Mouse (Mus musculus) cerebellum, adult 18-20 months (tissue): ENCODE measurements around the gene Efnb2.

Experiments used
- DNase-seq, 2 experiments: peaks; one replicate each; pipeline ENCODE4 v3.0.0; 2021

Efnb2 gene

DNA sequence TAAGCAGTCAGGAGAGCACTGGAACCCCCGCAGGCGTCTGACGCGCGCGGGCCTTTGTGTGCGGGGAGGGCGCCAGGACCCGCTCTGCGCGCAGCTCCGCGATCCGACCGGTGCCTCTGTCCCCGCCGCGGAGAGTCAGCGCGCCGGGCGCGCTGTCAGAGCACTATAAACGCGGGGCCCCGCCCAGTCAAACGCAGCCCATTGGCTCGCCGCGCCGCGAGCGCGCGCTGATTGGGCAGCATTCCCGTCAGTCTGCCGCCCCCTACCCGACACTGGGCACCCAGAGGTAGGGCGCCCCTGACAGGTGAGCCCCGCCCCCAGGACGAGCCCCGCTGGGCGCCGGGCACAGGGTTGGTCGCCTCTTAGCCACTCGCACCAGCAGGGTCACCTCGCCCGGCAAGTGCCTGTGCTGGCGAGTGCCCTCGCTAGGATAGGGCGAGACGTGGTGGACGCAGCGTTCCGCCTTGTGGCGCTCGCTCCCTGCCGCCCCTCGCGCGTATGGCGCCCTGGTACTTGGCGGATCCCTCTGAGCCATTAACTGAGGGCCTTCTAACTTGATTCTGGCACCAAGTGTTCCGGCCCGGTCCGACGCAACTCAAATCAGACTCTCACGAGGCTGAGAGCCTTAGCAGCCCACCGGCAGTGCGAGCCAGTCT lies at the start of gene Efnb2:
Gene Efnb2 (minus strand): TSS at position 140 of the 656 bp plus-strand sequence.
- peak; percentile 69 to 80 for DNase-seq

GRCm38 (mm10) chr8:8704813-8705212 lies 43.8 kb upstream of the Efnb2 start:
- no peak for DNase-seq

- DNase-seq, result no peak
These were observed 42.6 kb upstream of the Efnb2 start for GRCm38 (mm10) chr8:8703668-8704067.

DNA sequence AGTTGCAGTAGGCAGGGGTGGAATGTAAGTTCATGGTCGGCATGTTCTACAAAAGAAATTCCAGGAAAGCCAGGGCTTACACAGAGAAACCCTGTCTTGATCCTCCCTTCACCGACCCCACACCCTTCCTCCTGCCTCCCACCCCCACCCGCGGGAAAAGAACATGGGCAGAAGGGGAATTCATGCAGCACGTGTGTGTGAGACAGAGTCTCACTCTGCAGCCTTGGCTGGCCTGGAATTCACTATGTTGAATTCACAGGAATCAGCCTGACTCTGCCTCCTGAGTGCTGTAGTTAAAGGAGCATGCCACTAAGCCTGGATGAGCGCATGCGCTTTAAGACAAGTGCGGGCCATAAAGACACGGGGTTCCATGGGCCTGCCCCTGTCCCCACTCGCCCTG lies 39.8 kb upstream of the Efnb2 start:
- no peak for DNase-seq

- DNase-seq, result no peak
These were observed 39.2 kb upstream of the Efnb2 start for GRCm38 (mm10) chr8:8700229-8700628.

GRCm38 (mm10) chr8:8690146-8691092 lies 29.4 kb upstream of the Efnb2 start, which contains the start of gene Arglu1:
TSS of gene Arglu1 (minus strand) at chr8:8690521.
- peak; percentile 97 to 100 for DNase-seq

- peak; percentile 56 to 72 for DNase-seq
These were observed 28.6 kb upstream of the Efnb2 start for GRCm38 (mm10) chr8:8689454-8690145.

DNA sequence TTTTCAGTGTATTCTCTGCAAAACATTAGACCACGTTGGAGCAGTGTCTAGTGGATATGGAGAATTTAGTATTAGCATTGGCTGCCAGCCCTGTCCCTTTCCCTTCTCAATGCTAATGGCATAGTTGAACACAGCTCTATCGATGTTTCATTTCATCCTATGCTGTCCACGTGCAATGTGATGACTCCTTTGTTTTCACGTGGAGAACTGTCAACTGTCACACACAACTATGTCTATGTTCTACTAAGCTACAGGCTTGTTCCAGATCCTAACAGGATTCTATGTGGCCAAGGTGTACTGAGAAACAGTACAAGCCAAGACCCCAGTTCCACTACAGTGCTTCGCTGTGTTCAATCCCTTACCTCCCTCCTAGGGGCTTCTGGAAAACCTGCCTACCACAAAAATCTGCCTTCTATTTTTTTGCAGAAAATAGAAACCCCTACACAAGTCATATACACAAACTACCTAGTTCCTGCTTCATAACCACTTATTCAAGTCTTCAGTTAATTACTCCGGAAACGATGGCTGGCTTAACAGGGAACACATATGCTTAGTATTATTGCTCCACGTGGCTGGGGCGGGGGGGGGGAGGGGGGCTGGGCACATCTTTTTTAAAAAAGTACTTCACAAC lies 27.9 kb upstream of the Efnb2 start:
- no peak for DNase-seq

DNA sequence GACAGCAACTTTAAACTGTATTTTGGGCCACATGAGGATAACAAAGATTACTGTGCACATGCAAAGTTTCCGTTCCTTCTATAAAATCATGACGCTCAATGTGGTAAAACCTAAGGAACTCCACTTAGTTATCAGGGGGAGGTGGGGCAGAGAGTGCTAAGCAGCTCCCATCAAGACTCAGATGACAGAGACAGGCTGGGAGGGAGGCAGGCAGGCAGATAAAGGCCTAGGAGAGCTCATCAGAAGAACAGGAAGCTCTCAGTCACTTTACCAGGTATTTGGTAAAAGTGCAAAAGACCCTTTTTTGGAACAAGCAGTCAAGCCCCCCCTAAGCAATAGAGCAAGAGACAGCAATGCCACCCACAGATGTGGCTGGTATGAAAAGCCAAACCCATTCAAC lies 24.5 kb upstream of the Efnb2 start:
- no peak for DNase-seq

DNA sequence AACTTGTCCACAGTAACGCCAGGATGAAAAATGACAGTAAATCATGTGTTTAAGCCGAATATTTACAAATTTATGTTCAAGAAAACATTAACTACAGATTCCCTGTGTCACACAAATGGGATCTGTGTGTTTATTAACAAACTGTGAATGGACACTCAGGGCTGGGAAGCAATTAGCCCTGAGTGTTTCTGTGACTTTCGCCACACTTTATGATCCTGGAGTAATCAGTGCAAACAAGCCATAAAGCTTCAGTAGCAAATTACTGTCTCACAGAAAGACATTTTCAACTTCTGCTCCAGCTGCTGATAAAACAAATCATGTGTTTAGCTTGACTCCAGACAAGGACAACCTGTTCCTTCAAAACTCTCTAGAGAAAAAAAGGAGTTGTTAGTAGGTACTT lies 21.7 kb upstream of the Efnb2 start:
- no peak for DNase-seq

DNA sequence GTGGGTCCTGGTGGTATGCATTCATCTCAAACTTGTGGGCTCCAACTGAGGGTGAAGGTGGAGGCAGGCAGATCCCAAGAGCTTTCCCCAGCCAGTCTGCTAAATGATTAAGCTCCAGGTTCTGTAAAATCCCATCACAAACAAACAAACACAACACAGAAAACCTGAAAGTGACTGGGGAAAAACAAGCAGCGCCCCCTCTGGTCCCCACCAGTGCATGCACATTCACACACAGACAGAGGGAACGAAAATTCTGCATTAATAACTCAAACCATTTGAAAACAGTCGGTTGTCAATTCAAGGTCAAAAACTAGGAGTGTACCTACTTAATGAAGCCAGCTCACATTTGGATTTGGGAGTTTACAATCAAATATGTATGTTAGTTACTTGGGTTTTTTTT lies 17.2 kb upstream of the Efnb2 start:
- no peak for DNase-seq

- no peak for DNase-seq
These were observed 13.8 kb upstream of the Efnb2 start for GRCm38 (mm10) chr8:8674864-8675263.

DNA sequence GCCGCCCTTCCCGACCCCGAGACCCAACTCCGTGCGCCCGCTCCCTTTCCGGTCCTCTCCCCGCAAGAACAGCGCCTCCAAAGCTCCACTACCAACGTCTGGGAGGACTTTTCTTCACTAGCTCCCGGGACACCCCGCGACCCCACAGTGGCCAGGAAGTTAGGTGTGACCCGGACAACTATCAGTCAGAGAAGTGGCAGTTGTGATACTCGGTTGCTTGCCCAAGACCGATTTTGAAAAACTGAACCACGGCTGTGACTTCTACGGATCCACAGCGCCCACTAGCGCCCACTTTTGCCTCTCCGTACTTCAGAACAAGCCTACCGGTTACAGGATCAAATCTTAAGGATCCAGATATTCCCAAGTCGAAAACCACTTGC lies 707 bp upstream of the Efnb2 start:
- DNase-seq, result peak; percentile 81 to 88

- DNase-seq, result no peak
These were observed 539 bp downstream of the Efnb2 start for GRCm38 (mm10) chr8:8660307-8661098.

DNA sequence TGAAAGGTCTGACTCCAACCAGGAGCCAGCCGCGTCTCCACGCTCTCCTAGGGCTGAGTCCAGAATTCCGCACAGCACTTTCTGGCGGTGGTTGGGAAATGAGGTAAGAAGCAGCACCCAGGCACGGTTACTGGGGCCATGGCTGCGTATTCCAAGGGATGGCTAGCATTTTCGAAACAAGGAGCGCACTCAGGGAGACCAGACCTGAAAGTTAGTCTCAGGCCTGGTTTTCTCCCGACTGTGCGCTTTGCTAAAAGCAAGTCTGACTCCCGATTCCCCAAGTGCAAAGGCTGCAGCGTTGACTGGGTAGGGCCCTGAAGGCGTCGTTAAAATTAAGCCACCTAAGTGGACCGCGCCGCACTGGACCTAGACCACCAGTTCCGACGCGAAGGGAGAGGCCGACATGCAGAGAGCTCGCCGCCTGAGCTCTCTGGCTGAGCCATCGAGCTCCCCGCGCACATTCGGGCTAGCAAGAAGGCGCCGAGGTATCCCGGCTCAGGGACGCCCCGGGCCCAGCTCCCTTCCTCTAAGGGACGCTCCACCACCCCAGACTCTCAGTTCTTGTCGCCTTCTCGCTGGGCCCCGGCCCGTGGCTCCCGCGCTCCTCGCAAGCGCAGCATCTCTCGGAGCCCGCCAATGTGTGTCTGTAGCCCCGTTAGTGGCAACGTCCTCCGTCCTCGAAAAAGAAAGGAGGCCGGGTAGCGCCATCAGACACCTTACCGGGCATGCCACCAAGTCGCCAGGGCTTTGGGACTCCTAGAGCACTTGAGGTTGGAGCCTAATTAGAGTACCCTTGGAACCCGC lies 1.3 kb downstream of the Efnb2 start:
- peak in 1 of 2 experiments; percentile 24 for DNase-seq

- DNase-seq, result peak; percentile 48 to 56
These were observed 2.4 kb downstream of the Efnb2 start for GRCm38 (mm10) chr8:8658426-8659224.

DNA sequence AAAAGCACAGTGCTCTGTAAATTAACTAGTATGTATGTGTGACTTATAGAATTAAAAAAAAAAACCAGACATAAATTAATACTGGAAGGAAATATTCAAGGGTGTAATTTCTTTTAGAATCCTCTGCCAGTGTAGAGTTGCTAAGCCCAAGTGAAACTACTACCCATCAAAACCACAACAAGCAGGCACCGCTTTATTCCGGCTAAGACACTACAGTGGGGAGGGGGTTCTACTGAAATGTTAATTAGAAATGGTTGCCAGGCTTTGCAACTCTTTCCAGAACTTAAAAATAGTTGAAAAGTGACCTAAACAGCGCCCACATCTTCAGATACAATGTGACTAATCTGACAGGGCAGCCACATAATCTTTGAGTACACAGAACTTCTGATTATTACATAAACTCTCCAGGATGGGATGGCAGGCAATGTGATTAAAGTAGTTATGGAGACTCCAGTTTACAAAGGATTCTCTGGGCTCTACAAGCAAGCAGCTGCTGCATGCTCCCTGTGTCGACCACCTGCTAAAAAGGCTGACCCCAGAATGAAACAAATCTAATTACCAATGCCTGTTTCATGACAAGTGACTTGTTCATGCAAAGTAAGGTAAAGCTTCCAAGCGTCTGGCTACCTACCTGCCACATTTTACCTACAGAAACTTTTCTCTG lies 3.2 kb downstream of the Efnb2 start:
- DNase-seq, result no peak

DNA sequence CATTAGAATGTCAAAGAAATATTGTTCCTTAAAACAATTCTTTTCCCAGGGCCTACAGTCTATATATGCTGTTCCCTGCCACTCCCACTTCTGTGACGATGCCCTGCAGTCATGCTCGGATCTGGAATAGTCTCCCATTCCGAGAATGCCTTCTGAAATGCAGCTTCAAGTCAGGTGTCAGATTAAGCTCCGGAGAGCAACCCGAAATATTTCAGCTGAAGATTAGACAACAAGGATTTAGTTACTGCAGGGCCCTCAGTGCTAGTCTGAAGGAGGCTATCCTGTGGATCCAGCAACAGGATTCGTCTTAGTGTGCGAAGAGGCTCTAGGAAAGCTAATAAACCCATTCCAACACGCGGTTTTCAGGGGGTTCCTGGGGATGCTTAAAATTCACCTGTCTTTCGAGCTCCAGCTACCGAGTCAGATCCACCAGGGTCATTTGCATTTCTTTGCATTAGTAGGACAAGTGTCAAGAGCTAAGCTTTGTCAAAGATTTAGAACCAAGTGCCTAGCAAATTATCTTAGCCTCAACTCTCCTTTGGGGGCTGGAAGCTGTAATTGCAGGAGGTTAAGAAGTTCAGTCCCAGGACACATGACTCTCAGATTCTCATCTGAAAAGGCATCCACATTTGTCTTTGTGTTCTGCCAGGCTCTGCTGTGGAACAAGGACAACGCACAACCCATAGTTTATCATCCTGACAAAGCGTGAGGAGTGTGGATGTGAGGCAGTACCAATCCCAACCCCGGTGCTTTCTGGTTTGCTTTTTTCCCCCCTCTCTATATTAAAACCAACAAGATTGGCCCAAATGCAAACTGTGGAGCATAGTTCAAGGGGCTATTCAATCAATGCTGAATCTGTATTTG lies 4.2 kb downstream of the Efnb2 start:
- no peak for DNase-seq
